Mouse (Mus musculus) liver, adult (tissue): ENCODE results near the gene Spata45.

Source experiments
- GATA4 ChIP-seq: IDR thresholded peaks from 2 replicates; pipeline ENCODE4 v1.6.1; 2014; ENCODE audit warnings: mild to moderate bottlenecking, low read length; ENCODE audit not compliant: insufficient replicate concordance

Spata45 gene

GRCm38 (mm10) chr1:191063700-191064099 lies 27.3 kb downstream of the Spata45 start:
- no peak for TF ChIP-seq GATA4

DNA sequence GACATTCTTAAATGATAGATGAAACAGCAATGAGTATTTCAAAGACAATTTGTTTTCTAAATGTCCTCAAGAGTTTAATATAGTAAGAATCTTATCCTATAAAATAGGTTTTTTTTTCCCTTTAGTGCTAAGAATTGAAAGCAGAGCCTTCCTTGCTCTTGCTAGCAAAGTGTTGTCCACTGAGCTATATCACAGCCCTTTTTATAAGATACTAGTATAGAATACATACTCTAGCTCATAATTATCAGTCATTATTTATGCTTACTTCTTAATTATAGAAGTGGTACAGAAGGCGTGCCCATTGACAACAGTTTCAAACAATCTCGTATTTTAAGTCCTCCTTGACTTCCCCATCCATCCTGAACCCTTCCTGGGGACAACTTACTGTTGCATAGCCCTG lies 28.1 kb downstream of the Spata45 start:
- TF ChIP-seq GATA4, result no peak

GRCm38 (mm10) chr1:191065188-191065587 lies 28.7 kb downstream of the Spata45 start:
- no peak for TF ChIP-seq GATA4

- TF ChIP-seq GATA4, result no peak
Observed at GRCm38 (mm10) chr1:191068377-191068776, 31.9 kb downstream of the Spata45 start.

DNA sequence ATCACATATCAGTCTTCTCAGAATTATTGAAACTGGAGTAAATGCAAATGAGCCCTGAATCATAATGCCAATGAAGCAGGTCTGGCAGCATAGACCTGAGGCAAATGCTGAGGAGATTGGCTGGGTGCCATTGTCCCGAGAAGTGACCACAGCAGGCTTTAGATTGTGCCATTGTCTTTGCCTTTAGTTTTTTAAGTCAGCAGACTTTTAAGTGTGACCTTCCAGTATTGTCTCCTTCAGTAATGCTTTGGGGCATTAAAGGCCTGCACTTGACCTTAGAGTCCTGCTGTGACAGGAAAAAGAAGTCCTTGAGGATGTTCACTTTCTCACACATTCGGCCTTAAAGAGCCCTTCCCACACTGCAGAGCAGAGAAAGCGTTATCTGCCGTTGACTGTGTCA lies 33.8 kb downstream of the Spata45 start:
- no peak for TF ChIP-seq GATA4

DNA sequence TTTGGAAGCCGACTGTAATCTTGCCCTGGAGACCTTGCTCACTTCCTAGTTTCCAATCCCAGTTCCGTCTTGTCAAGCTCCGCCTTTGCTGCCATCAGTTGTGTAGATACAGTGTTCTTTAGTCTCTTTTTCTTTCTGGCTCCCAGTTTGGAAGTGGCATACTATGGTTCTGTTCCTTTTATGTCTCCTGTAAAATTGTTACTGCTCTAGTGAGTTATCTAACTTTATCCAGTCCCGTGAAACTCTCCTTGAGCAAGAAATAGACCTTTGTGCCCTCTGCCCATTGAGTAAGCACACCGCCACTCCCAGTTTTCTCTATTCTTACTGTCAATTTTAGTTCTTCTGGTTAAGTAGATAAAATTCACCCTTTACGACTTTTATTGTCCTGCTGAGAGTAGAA lies 35.2 kb downstream of the Spata45 start:
- peak; percentile 81 for TF ChIP-seq GATA4

DNA sequence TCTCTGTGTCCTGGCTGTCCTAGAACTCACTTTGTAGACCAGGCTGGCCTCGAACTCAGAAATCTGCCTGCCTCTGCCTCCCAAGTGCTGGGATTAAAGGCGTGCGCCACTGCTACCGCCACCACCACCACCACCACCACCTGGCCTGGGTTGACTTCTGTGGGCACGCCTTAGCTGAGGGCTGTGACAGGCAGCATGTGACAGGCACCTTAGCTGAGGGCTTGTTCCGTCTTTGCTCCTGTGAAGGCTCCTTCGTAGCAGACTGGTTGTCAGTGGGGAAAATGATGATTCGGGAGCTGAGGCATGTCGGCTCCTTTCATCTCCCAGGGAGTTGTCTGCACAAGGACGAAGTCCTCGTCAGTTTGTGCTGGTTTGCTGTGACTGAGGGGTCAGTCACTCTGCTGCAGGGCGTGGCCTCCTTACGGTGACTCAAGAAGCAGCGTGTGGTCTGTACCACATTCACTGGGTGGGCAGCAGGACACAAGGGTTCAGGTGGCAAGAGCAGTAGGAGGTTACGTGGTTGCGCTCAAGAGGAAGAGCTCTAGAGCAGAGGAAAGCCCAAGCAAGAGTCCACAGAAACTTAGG lies 36.0 kb downstream of the Spata45 start:
- TF ChIP-seq GATA4, result no peak

- no peak for TF ChIP-seq GATA4
Observed at GRCm38 (mm10) chr1:191073001-191073400, 36.6 kb downstream of the Spata45 start.

GRCm38 (mm10) chr1:191073486-191073885 lies 37.0 kb downstream of the Spata45 start:
- no peak for TF ChIP-seq GATA4

- TF ChIP-seq GATA4, result no peak
Observed at GRCm38 (mm10) chr1:191075199-191075883, 38.9 kb downstream of the Spata45 start.

DNA sequence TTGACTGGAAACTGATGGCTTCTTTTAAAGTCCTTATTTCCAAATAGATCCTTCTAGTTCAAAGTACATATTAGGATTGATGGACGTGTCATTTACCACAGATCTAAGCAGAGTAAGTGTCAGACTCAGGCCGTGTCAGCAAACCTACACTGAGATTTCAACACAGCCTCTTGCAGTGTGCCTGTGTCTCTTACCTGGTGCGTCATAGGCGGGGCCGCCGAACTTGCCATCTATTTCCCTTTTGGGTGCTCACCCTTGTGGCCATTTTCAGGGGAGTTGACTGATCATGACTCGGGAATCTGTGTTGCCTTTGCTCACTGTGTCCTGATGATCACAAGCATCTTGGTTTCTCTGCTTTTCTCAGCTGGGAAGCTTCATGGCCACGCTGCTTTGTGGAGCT lies 46.8 kb downstream of the Spata45 start:
- TF ChIP-seq GATA4, result no peak

GRCm38 (mm10) chr1:191084951-191085559 lies 48.6 kb downstream of the Spata45 start:
- no peak for TF ChIP-seq GATA4

GRCm38 (mm10) chr1:191085597-191085996 lies 49.2 kb downstream of the Spata45 start:
- TF ChIP-seq GATA4, result no peak

DNA sequence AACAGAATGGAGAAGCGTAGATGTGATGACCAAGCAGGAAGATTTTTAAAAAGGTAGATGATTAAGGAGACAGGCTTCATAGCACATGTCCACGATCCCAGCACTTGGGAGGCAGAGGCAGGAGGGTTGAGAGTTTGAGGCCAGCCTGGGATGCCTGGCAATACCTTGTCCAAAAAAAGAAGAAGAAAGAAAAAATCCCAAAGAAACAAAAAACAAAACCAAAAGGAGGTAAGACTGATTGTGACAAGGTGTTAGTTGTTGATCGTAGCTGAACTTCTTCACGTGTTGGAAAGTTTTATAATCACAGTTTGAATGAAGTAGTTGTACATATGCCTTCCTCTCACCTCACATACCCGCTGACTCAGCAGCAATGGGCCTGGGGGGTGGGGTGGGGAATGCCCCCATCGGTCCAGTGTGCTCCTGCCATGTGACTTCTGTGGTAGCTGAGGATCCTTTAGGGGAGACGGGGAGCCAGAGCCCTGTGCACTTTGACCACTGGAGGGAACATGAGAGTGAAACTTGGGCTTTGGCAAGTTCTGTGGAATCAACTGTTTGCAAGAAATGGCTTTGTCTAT lies 50.0 kb downstream of the Spata45 start:
- no peak for TF ChIP-seq GATA4

- no peak for TF ChIP-seq GATA4
Observed at GRCm38 (mm10) chr1:191086960-191087359, 50.5 kb downstream of the Spata45 start.

- no peak for TF ChIP-seq GATA4
Observed at GRCm38 (mm10) chr1:191087955-191088354, 51.5 kb downstream of the Spata45 start.
